Mouse (Mus musculus): ENCODE measurements at regions not wholly inside any gene's neighbourhood (a gene's known extent, or its start where the extent isn't known, plus 50 kb on each side); places are given as distances from the start of the nearest gene placed in this dataset.

GRCm38 (mm10) chr10:21798103-21798502 is 83.9 kb upstream of the Sgk1 start:
- Histone ChIP-seq H3K4me2 (ENCODE audit: low read depth, low read length, poor library complexity, severe bottlenecking) (no peak overlapping the region), H3K4me1 (ENCODE audit: insufficient read depth, low read length) (no peaks in the 10 kb centered on the region), H3K4me3 (ENCODE audit: low read depth, low read length) (no peak overlapping the region), H3K27me3 (ENCODE audit: insufficient read depth, low read length) (no peaks in the 10 kb centered on the region), H3K9ac (replicated peaks; ENCODE audit: low read length, poor library complexity, severe bottlenecking) (no peak overlapping the region), H3K27ac (ENCODE audit: low read depth, low read length) (no peak overlapping the region), H3K36me3 (ENCODE audit: insufficient read depth, low read length) (no peaks in the 10 kb centered on the region), H3K9me3 (ENCODE audit: low read length) (no peaks in the 10 kb centered on the region)
- DNase-seq (ENCODE audit: low spot score) (no peak), ATAC-seq (ENCODE audit: low FRiP score) (no peak)
- no peak for TF ChIP-seq CTCF (IDR thresholded peaks at IDR 0.05)
- 80% methylated on average over 6 of the region's 6 CpGs for WGBS

DNA sequence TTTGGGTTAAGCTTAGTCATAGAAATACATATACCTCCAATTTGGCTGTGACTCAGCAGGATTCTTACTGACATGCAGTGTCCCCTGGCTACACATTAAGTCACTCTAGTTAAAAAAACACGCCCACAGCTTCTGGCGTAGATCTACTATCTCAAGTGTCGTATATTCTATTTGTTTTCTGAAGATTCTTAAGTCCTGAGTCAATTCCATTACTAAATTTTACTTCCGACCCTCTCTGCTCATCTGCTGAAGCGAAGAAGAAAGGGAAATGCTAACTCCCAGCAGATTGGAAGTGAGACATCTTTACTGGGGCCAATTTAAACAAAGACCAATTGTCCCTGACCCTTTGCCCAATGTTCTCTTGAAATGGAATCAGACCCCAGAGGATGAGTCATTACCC is 80.4 kb upstream of the Sgk1 start:
- Histone ChIP-seq H3K27ac (ENCODE audit: low read depth, low read length) (no peak overlapping the region), H3K4me2 (ENCODE audit: low read depth, low read length, poor library complexity, severe bottlenecking) (no peak overlapping the region)
- WGBS: 89% methylated on average over 5 of the region's 5 CpGs

GRCm38 (mm10) chr10:21803184-21803583 is 78.8 kb upstream of the Sgk1 start:
- no peak overlapping the region for H3K9ac ChIP-seq (replicated peaks; ENCODE audit: low read length, poor library complexity, severe bottlenecking)
- ATAC-seq (ENCODE audit: low FRiP score) (no peak), DNase-seq (ENCODE audit: low spot score) (no peak)
- H3K27ac ChIP-seq (ENCODE audit: low read depth, low read length): no peak overlapping the region
- H3K36me3 ChIP-seq (ENCODE audit: insufficient read depth, low read length): no peaks in the 10 kb centered on the region
- no peaks in the 10 kb centered on the region for H3K9me3 ChIP-seq (ENCODE audit: low read length)
- H3K4me1 ChIP-seq (ENCODE audit: insufficient read depth, low read length): no peaks in the 10 kb centered on the region
- no peak overlapping the region for H3K4me2 ChIP-seq (ENCODE audit: low read depth, low read length, poor library complexity, severe bottlenecking)
- no peak for TF ChIP-seq CTCF (IDR thresholded peaks at IDR 0.05)
- H3K4me3 ChIP-seq (ENCODE audit: low read depth, low read length): no peak overlapping the region
- no peaks in the 10 kb centered on the region for H3K27me3 ChIP-seq (ENCODE audit: insufficient read depth, low read length)

More for the DNA sequence above, 80.4 kb upstream of the Sgk1 start:
- Histone ChIP-seq H3K27me3 (ENCODE audit: insufficient read depth, low read length) (no peaks in the 10 kb centered on the region), H3K36me3 (ENCODE audit: insufficient read depth, low read length) (no peaks in the 10 kb centered on the region), H3K9ac (replicated peaks; ENCODE audit: low read length, poor library complexity, severe bottlenecking) (no peak overlapping the region), H3K9me3 (ENCODE audit: low read length) (no peaks in the 10 kb centered on the region), H3K4me1 (ENCODE audit: insufficient read depth, low read length) (no peaks in the 10 kb centered on the region), H3K4me3 (ENCODE audit: low read depth, low read length) (no peak overlapping the region)
- no peak for TF ChIP-seq CTCF (IDR thresholded peaks at IDR 0.05)
- ATAC-seq (ENCODE audit: low FRiP score) (no peak), DNase-seq (ENCODE audit: low spot score) (no peak)

- no peak for DNase-seq (ENCODE audit: low spot score)
- Histone ChIP-seq H3K4me2 (ENCODE audit: low read depth, low read length, poor library complexity, severe bottlenecking) (no peak overlapping the region), H3K36me3 (ENCODE audit: insufficient read depth, low read length) (no peaks in the 10 kb centered on the region), H3K4me1 (ENCODE audit: insufficient read depth, low read length) (no peaks in the 10 kb centered on the region), H3K4me3 (ENCODE audit: low read depth, low read length) (no peak overlapping the region), H3K27me3 (ENCODE audit: insufficient read depth, low read length) (no peaks in the 10 kb centered on the region), H3K9me3 (ENCODE audit: low read length) (no peaks in the 10 kb centered on the region), H3K9ac (replicated peaks; ENCODE audit: low read length, poor library complexity, severe bottlenecking) (no peak overlapping the region), H3K27ac (ENCODE audit: low read depth, low read length) (no peak overlapping the region)
- ATAC-seq (ENCODE audit: low FRiP score): no peak
- WGBS: 94% methylated on average over 2 of the region's 2 CpGs
- TF ChIP-seq CTCF (IDR thresholded peaks at IDR 0.05): no peak
These were observed 77.2 kb upstream of the Sgk1 start for GRCm38 (mm10) chr10:21804761-21805160.

GRCm38 (mm10) chr10:21805606-21806005 is 76.4 kb upstream of the Sgk1 start:
- no peak overlapping the region for H3K4me3 ChIP-seq (ENCODE audit: low read depth, low read length)
- no peak for TF ChIP-seq CTCF (IDR thresholded peaks at IDR 0.05)
- WGBS: 49% methylated on average over 6 of the region's 6 CpGs
- no peak overlapping the region for H3K4me2 ChIP-seq (ENCODE audit: low read depth, low read length, poor library complexity, severe bottlenecking)
- no peak overlapping the region for H3K9ac ChIP-seq (replicated peaks; ENCODE audit: low read length, poor library complexity, severe bottlenecking)
- no peaks in the 10 kb centered on the region for H3K4me1 ChIP-seq (ENCODE audit: insufficient read depth, low read length)
- no peaks in the 10 kb centered on the region for H3K9me3 ChIP-seq (ENCODE audit: low read length)
- H3K36me3 ChIP-seq (ENCODE audit: insufficient read depth, low read length): no peaks in the 10 kb centered on the region
- ATAC-seq (ENCODE audit: low FRiP score) (no peak), DNase-seq (ENCODE audit: low spot score) (no peak)
- H3K27me3 ChIP-seq (ENCODE audit: insufficient read depth, low read length): no peaks in the 10 kb centered on the region
- H3K27ac ChIP-seq (ENCODE audit: low read depth, low read length): no peak overlapping the region

DNA sequence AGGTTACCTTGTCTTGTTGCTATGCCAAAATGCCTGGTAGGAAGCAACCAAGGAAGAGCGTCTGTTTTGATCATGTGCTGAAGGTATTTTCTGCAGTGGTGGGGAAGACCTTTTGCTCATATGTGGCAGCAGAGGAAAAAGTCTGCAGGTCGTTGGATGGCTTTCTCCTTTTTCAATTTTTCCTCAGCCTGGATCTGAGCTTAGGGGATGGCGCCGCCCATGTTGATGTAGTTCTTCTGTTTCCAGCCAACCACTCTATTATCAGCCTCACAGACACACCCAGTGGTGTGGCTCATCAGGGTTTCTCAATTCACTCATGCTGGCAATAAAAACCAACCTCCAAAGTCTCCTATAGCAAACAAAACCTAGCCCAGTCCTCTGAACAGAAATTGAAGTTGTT is 75.3 kb upstream of the Sgk1 start:
- H3K4me3 ChIP-seq (ENCODE audit: low read depth, low read length): no peak overlapping the region
- H3K27ac ChIP-seq (ENCODE audit: low read depth, low read length): no peak overlapping the region
- no peak for TF ChIP-seq CTCF (IDR thresholded peaks at IDR 0.05)
- H3K4me2 ChIP-seq (ENCODE audit: low read depth, low read length, poor library complexity, severe bottlenecking): no peak overlapping the region
- H3K36me3 ChIP-seq (ENCODE audit: insufficient read depth, low read length): no peaks in the 10 kb centered on the region
- DNase-seq (ENCODE audit: low spot score) (no peak), ATAC-seq (ENCODE audit: low FRiP score) (no peak)
- no peaks in the 10 kb centered on the region for H3K4me1 ChIP-seq (ENCODE audit: insufficient read depth, low read length)
- 90% methylated on average over 4 of the region's 4 CpGs for WGBS
- no peaks in the 10 kb centered on the region for H3K27me3 ChIP-seq (ENCODE audit: insufficient read depth, low read length)
- H3K9ac ChIP-seq (replicated peaks; ENCODE audit: low read length, poor library complexity, severe bottlenecking): no peak overlapping the region
- no peaks in the 10 kb centered on the region for H3K9me3 ChIP-seq (ENCODE audit: low read length)

GRCm38 (mm10) chr10:21819686-21820085 is 62.3 kb upstream of the Sgk1 start:
- no peak for TF ChIP-seq CTCF (IDR thresholded peaks at IDR 0.05)
- no peaks in the 10 kb centered on the region for H3K4me1 ChIP-seq (ENCODE audit: insufficient read depth, low read length)
- H3K27me3 ChIP-seq (ENCODE audit: insufficient read depth, low read length): no peaks in the 10 kb centered on the region
- ATAC-seq (ENCODE audit: low FRiP score) (no peak), DNase-seq (ENCODE audit: low spot score) (no peak)
- no peaks in the 10 kb centered on the region for H3K9me3 ChIP-seq (ENCODE audit: low read length)
- WGBS: 59% methylated on average over 3 of the region's 3 CpGs
- H3K4me3 ChIP-seq (ENCODE audit: low read depth, low read length): no peak overlapping the region
- H3K27ac ChIP-seq (ENCODE audit: low read depth, low read length): no peak overlapping the region
- no peaks in the 10 kb centered on the region for H3K36me3 ChIP-seq (ENCODE audit: insufficient read depth, low read length)
- H3K4me2 ChIP-seq (ENCODE audit: low read depth, low read length, poor library complexity, severe bottlenecking): no peak overlapping the region
- no peak overlapping the region for H3K9ac ChIP-seq (replicated peaks; ENCODE audit: low read length, poor library complexity, severe bottlenecking)

All from midbrain, postnatal 0 days (tissue).